Mouse (Mus musculus): ENCODE results near the gene Cfap20. TPM values are rescaled to one million over a fixed set of nuclear protein-coding genes. Genes with fewer than 3 reads are reported as not detected.
"Not testable (repeated sequence)": the region's sequence is repeated elsewhere in the genome, so short reads cannot be mapped to it uniquely, and the experiment has no call there.

Cfap20 gene
- polyA plus RNA-seq, 1 experiment from 2014 or later: 128 TPM

- no peak overlapping the region for H3K27ac ChIP-seq (replicated peaks)
- H3K4me2 ChIP-seq (replicated peaks): no peak overlapping the region
- no peak overlapping the region for H3K9ac ChIP-seq (replicated peaks)
- 90% methylated on average over 3 of the region's 3 CpGs for WGBS
- no peaks in the 10 kb centered on the region; the same call in 1 of the 2 replicates for H3K27me3 ChIP-seq
- ATAC-seq (ENCODE audit: low FRiP score, low read depth): no peak
- H3K4me3 ChIP-seq: no peak overlapping the region
- 0 out of 2 replicates have a peak, but pooled peaks cover 4% of the 10 kb centered on the region for H3K9me3 ChIP-seq
- no peaks in the 10 kb centered on the region for H3K4me1 ChIP-seq
- H3K36me3 ChIP-seq: no peaks in the 10 kb centered on the region
These were observed 50.2 kb downstream of the Cfap20 start for GRCm38 (mm10) chr8:95384501-95384900.

- Histone ChIP-seq H3K27me3 (no peaks in the 10 kb centered on the region; the same call in 1 of the 2 replicates), H3K36me3 (no peaks in the 10 kb centered on the region), H3K4me3 (no peak overlapping the region), H3K9ac (replicated peaks) (no peak overlapping the region), H3K27ac (replicated peaks) (no peak overlapping the region), H3K4me2 (replicated peaks) (no peak overlapping the region), H3K4me1 (no peaks in the 10 kb centered on the region), H3K9me3 (0 out of 2 replicates have a peak, but pooled peaks cover 4% of the 10 kb centered on the region)
- no peak for ATAC-seq (ENCODE audit: low FRiP score, low read depth)
- 86% methylated on average over 3 of the region's 3 CpGs for WGBS
These were observed 53.1 kb downstream of the Cfap20 start for GRCm38 (mm10) chr8:95381595-95381994.

DNA sequence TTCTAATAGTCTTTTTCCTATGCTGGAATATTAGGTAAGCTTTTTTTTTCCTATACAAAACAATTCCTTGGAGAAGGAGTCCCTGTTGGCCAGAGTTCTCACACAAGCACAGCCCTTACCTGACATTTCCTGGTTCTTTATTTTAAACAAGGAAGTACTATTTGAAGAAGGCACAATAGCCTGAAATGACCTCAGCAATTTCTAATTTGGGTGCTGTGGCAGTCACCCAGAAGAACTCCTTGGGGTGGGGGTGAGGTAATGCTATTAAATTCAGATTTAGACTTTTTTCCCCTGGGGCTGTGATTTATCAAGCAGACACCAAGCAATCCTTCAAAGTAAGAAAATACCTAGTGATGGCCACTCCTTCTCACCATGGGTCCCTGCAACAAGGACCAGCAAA is 53.7 kb downstream of the Cfap20 start:
- H3K4me2 ChIP-seq (replicated peaks): no peak overlapping the region
- no peaks in the 10 kb centered on the region for H3K4me1 ChIP-seq
- no peak overlapping the region for H3K9ac ChIP-seq (replicated peaks)
- H3K9me3 ChIP-seq: 0 out of 2 replicates have a peak, but pooled peaks cover 4% of the 10 kb centered on the region
- no peak overlapping the region for H3K4me3 ChIP-seq
- no peak overlapping the region for H3K27ac ChIP-seq (replicated peaks)
- H3K27me3 ChIP-seq: no peaks in the 10 kb centered on the region; the same call in 1 of the 2 replicates
- no peak for ATAC-seq (ENCODE audit: low FRiP score, low read depth)
- no peaks in the 10 kb centered on the region for H3K36me3 ChIP-seq

- not testable (repeated sequence) for H3K9me3 ChIP-seq; H3K27me3 ChIP-seq; ATAC-seq (ENCODE audit: low FRiP score, low read depth); H3K36me3 ChIP-seq; H3K4me1 ChIP-seq; H3K27ac ChIP-seq (replicated peaks); H3K4me3 ChIP-seq; H3K9ac ChIP-seq (replicated peaks); H3K4me2 ChIP-seq (replicated peaks)
- WGBS: 96% methylated on average over 11 of the region's 11 CpGs
These were observed 55.7 kb downstream of the Cfap20 start for GRCm38 (mm10) chr8:95378928-95379327.

DNA sequence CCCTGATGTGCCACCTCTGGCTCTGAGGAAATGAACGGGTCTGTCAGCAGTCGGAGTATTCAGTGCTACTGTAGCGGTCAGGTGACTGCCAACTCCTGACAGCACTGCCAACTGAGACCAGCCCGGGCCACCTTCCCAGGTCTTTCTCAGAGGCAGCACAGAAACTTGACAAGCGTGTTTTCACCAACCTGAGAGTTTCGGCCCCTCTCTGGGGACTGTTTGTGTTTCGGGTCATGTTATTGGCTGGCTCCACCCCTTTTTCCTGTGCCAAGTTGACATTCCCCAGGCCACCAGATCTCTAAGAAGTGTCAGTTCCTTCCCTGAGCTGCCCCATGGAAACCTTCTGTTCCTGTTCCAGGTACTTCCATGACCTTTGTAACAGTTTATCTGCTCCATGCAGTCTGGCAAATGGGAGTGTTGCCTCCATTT is 56.8 kb downstream of the Cfap20 start:
- no peak for ATAC-seq (ENCODE audit: low FRiP score, low read depth)
- Histone ChIP-seq H3K27me3 (no peaks in the 10 kb centered on the region; the same call in 1 of the 2 replicates), H3K4me1 (no peaks in the 10 kb centered on the region), H3K4me3 (no peak overlapping the region), H3K36me3 (peaks cover 10% of the 10 kb centered on the region; the same call in 1 of the 2 replicates), H3K27ac (replicated peaks) (no peak overlapping the region), H3K4me2 (replicated peaks) (no peak overlapping the region), H3K9me3 (no peaks in the 10 kb centered on the region), H3K9ac (replicated peaks) (no peak overlapping the region)
- 67% methylated on average over 7 of the region's 7 CpGs for WGBS

DNA sequence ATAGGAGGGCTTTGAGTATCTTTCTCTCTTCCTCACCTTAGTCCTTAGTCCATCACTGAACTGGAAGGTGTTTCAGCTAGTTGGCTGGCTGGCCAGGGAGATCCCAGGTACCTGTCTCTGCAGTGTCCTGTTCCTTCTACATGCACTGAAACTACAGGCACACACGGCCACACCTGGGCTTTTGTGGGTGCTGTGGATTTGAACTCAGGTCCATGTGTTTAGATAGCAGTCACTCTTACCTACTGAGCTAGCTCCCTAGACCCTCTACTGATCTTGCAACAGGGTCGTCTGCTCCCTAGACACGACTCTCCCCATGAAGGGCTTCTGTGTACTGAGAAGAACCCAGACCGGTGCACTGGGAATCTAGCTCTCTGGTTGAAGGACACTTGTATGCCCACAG is 57.6 kb downstream of the Cfap20 start:
- Histone ChIP-seq H3K4me3 (no peak overlapping the region), H3K36me3 (peaks cover 18% of the 10 kb centered on the region), H3K27me3 (no peaks in the 10 kb centered on the region; the same call in 1 of the 2 replicates), H3K4me1 (no peaks in the 10 kb centered on the region), H3K9me3 (no peaks in the 10 kb centered on the region), H3K9ac (replicated peaks) (no peak overlapping the region), H3K27ac (replicated peaks) (no peak overlapping the region), H3K4me2 (replicated peaks) (no peak overlapping the region)
- WGBS: 85% methylated on average over 4 of the region's 4 CpGs
- ATAC-seq (ENCODE audit: low FRiP score, low read depth): no peak

DNA sequence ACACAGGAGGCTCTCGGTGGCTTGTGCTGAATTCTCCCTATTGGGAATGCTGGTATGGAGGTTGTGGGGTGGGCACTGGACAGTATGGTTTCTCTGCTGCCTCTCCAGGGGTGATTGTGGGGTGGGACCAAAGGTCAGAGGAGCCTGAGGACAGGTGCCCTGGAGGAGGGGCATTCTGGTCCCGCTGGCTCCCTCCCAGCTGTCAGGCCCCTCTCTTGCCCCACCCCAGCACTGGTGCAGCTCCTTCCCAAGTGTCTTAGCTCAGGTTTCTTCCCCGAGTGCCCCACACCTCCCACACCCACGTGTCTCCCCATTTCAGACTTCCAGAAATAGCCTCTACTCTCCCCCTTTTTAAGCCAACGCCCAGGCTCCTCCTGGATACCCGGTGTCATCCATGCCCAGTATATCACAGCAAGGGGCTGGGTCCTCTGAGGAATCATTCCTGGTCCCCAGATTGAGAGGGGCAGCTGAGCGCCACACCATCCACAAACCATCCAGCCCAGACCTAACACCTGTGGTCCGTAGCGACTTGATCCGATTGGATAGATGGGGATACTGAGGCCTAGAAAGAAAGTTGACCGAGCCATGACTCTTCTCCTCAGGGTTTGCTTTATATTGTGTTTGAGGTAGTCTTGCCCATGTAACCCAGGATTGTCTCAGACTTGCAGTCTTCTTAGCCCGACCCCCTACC is 58.2 kb downstream of the Cfap20 start:
- no peak for ATAC-seq (ENCODE audit: low FRiP score, low read depth)
- WGBS: 91% methylated on average over 12 of the region's 12 CpGs

DNA sequence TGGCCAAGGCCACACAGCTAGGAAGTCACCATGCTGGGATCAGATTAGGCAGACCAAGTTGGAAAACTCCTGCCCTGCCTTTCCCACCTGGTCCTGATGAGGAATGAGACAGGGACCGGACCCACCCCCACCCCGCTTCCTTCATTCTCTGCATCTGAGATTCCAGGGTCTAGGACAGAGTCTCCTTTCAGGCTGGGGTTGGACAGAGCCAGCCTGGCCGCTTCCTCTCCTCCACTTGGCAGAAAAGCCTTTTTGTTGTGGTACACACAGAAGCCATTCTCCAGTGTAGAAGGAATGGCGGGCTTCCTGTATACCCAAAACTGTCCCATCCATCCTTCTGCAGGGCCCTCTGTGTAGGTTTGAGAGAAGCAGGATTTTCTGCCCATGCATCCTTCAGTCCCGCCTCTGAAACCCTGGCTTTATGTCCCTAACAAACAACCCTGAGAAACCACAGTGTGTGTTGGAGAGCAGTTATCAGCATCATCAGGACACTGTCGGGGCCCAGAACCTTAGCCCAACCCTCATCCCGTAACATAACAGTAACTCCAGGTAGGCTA is 59.2 kb downstream of the Cfap20 start:
- no peak overlapping the region for H3K4me3 ChIP-seq
- H3K4me2 ChIP-seq (replicated peaks): no peak overlapping the region
- no peak for ATAC-seq (ENCODE audit: low FRiP score, low read depth)
- no peaks in the 10 kb centered on the region for H3K27me3 ChIP-seq
- peaks cover 35% of the 10 kb centered on the region for H3K36me3 ChIP-seq
- H3K4me1 ChIP-seq: no peaks in the 10 kb centered on the region
- H3K9me3 ChIP-seq: no peaks in the 10 kb centered on the region
- H3K9ac ChIP-seq (replicated peaks): no peak overlapping the region
- no peak overlapping the region for H3K27ac ChIP-seq (replicated peaks)
- whole genome bisulfite sequencing: 86% methylated on average over 7 of the region's 7 CpGs

More for the DNA sequence above, 58.2 kb downstream of the Cfap20 start:
- Histone ChIP-seq H3K9ac (replicated peaks) (no peak overlapping the region), H3K4me2 (replicated peaks) (no peak overlapping the region), H3K4me1 (no peaks in the 10 kb centered on the region), H3K9me3 (no peaks in the 10 kb centered on the region), H3K4me3 (no peak overlapping the region), H3K27me3 (no peaks in the 10 kb centered on the region; the same call in 1 of the 2 replicates), H3K27ac (replicated peaks) (no peak overlapping the region), H3K36me3 (peaks cover 25% of the 10 kb centered on the region)

GRCm38 (mm10) chr8:95374429-95374828 is 60.2 kb downstream of the Cfap20 start:
- Histone ChIP-seq H3K4me3 (no peak overlapping the region), H3K9me3 (no peaks in the 10 kb centered on the region), H3K27ac (replicated peaks) (no peak overlapping the region), H3K9ac (replicated peaks) (no peak overlapping the region), H3K4me1 (no peaks in the 10 kb centered on the region), H3K4me2 (replicated peaks) (no peak overlapping the region), H3K36me3 (peaks cover 45% of the 10 kb centered on the region), H3K27me3 (no peaks in the 10 kb centered on the region)
- no peak for ATAC-seq (ENCODE audit: low FRiP score, low read depth)
- 84% methylated on average over 3 of the region's 3 CpGs for WGBS

DNA sequence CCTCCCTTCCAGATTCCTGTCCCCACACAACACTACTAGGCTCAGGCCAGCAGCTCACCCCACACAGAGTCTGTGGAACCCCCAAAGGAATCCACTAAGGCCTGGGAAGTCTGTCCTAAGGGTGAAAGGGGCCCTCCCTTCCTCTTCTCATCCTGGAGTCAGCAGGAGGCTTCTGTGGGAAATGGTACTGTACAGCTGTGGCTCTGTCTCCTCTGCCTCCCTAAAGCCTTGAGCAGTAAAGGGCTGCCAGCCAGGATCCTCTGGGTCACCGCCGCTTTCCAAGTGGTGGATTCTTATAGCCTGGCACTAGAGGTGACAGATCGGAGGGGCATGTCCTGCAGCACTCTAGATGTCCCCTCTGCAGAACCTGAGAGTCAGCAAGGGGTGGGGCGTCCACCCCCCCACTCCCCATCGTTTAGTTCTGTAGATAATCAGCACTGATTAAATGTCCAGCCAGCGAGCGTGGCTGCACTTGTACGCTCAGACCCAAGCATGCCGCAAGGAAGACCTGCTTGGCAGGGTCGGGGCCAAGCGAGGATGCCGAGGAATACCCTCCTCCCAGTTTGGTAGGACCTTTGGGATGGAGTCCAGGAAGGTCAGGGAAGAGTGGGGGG is 61.2 kb downstream of the Cfap20 start:
- WGBS: 91% methylated on average over 12 of the region's 12 CpGs

More for the DNA sequence above, 61.2 kb downstream of the Cfap20 start:
- H3K9ac ChIP-seq (replicated peaks): no peak overlapping the region
- no peaks in the 10 kb centered on the region for H3K9me3 ChIP-seq
- H3K4me2 ChIP-seq (replicated peaks): no peak overlapping the region
- H3K27me3 ChIP-seq: no peaks in the 10 kb centered on the region
- H3K4me3 ChIP-seq: no peak overlapping the region
- peaks cover 54% of the 10 kb centered on the region for H3K36me3 ChIP-seq
- no peak overlapping the region for H3K27ac ChIP-seq (replicated peaks)
- ATAC-seq (ENCODE audit: low FRiP score, low read depth): no peak
- H3K4me1 ChIP-seq: no peaks in the 10 kb centered on the region

All from midbrain, embryonic 12.5 days (tissue).